Mouse (Mus musculus): ENCODE results near the gene Skint10. TPM values are rescaled to one million over a fixed set of nuclear protein-coding genes. Genes with fewer than 3 reads are reported as not detected.

Skint10 gene
- polyA plus RNA-seq (2012; rRNA removed), result not detected in 2 replicates

GRCm38 (mm10) chr4:112774766-112775165 is at the start of gene Skint10:
TSS of gene Skint10 (minus strand) at chr4:112774866.

Other genes starting within 250 kb of the Skint10 start
- gene Skint2, start 217.7 kb downstream of the Skint10 start, polyA plus RNA-seq (2012; rRNA removed), result not detected in 2 replicates